Mouse (Mus musculus) adrenal gland, postnatal 4 days (tissue): Measurements from ENCODE around the gene Ccdc172. TPM values are rescaled to one million over a fixed set of nuclear protein-coding genes. Genes with fewer than 3 reads are reported as not detected.

Source experiments
- DNase-seq, 2 experiments: peaks; one replicate each; pipeline ENCODE4 v3.0.0; 2021 to 2022; ENCODE audit warnings: low spot score in 2 of 2, mixed read lengths in 2 of 2
- long read RNA-seq, 2 experiments: library from polyadenylated mRNA; stranded (forward); transcript quantifications; one replicate each; pipeline ENCODE4 v2.0.0; 2021
- total RNA-seq, 2 experiments: library from RNA; stranded (reverse); gene quantifications; 2 replicates each; pipeline ENCODE4 v1.2.3; 2021

The Ccdc172 gene
- total RNA-seq = not detected
- long read RNA-seq, experiment 1 = 0 reads
- long read RNA-seq, experiment 2 = 0 reads

DNA sequence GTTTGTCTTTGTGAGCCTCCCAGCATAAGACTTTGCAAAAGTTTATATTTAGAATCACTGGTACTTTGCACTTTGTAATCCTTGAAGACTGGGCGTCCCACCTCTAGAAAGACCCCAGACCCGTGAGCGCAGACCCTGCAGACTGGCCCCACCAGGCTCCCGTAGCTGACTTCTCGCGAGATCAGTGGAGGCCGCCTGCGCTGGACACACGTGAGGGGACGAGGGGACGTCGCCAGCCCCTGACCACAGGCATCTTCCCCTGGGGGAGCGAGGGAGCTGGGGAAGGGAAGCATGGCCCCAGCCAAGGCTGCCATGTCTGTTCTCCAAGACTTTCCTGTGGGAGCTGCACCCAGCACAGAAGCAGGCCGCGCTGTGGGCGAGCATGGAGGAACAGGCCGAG lies at the start of gene Ccdc172:
TSS of gene Ccdc172 (plus strand) at position 176 of the 400 bp plus-strand sequence.
- DNase-seq = no peak

DNA sequence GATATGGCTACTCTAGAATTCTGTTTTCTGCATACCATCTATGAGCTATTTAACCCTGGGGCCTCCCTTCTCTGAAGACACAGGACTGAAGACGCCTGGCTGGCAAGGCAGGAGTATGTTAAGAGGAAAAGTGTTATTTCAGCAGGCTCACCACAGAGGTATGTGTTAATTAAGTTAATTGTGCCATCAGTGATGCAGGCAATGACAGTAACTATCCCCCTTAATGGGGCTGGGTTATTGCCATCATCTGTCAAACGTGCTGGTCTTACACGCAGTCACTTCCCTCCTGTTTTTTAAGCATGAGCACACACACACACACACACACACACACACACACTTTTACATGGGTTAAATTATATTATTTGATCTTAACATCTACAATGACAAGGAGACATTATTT lies 48.0 kb upstream of the Ccdc172 start:
- DNase-seq = no peak

DNA sequence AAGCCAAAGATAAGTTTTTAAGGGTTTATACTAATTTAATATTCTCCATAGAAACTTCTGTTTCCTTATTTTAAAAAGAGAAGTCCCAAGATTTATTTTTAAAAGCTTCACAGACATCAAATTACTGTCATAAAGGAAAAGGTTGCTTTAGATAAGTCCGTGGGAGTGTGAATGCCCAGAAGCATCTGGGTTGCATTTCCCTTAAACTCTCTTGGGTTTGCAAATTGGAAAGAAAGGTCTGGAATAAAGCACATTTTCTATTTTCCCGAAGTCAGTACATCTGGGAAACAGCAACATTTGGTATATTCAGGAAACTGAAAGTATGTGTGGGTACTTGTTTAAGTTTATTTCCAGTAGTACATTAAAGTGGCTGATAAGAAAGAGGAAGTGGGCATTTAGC lies 43.5 kb upstream of the Ccdc172 start:
- no peak for DNase-seq

DNA sequence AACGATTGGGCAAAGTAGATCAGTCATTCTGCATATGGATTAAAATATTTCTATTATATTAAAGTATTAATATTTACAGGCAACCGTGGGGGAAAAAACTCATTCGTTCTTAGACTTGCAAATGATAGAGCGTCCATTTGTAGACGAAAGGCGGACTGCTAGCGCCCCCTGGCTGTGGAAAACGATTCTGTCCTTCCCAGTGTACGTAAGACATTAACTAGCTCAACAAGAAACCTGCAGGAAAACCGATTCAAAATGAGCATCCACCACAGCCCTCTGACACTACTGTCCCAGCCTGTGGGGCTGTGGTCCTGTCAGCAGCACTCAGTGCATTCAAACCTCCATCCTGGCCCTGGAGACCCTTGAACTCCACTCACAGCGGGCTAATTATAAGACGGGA lies 42.4 kb upstream of the Ccdc172 start:
- peak; percentile 65 to 67 for DNase-seq

DNA sequence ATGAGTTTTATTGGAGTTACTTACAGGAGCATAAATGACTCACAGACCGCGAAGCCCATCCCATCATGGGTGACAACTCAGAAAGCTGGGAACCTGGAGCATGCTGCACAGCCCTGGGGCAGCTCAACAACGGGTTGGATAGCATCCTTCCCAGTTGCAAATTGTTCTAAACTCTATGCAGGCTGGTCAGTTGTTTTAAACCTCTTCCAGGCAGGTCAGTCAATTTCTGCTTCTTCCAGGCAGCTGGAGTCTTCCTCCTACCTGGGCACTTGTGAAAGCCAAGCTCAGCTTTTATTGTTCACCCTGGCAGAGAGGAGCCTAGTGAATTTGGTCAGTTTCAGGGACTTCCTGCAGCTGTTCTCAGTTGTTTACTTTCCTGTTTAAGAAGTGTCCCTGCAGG lies 37.5 kb upstream of the Ccdc172 start:
- no peak for DNase-seq

DNA sequence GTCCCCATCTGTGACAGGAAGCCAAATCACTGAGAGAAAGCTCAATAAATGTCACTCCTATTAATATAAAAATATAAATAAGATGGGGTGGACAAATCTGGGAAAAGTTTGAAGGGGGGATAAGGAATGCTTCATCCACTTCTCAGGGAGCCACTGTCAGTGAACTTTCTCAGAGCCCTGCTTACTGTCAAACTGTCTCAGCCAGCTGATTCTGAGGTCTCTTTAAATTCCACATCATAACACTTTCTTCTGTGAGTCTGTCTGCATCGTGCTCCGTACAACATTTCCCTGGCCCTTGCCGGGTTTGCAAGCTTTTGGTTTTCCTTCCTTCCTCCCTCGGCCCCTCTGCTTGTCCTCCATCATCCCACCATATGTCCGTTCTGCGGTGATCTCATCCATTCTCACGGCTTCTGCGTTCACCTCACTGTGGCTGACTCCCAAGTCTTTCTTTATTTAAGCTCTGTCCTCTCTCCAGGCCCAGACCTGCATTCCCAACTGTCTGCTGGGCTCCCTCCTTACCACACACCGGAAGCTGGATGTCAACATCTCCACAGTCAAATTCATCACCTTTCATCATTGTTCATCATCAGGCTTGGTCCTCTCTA lies 29.3 kb upstream of the Ccdc172 start:
- DNase-seq = no peak

DNA sequence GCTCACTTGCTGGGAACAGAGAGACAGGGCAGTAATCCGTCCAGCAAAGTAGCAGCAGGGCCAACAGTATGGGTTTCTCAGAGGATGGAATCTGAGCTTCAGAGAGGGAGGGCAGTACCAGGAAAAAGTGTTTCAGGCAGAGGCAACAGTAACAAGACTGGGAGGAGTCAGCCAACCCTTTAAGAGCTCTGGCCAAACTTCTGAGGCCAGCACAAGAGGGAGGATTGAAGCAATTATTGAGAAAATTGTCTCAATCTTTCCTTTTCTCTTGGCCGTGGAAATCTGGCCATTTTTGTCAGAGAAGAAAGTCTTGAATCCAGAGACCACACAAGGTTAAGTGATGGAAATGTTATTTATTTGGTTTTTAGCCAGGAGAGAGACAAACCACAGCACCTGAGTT lies 25.1 kb upstream of the Ccdc172 start:
- no peak for DNase-seq

DNA sequence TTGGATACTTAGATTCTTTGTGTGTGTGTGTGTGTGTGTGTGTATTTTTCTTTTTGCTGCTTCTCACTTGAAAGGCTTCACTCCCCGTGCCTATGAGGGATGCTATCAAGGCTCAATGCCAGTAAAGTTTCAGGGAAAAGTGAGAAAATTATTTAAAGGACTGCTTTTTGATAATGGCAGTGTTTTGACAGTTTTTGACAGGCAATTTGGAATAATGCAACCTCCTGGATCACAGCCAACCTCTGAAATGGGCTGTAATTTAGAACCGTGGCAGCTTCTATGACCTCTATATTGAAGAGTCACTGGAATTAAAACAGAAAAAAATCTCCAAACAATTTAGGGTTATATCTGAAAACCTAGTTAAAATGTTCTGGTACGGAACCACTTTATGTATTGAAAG lies 14.7 kb upstream of the Ccdc172 start:
- DNase-seq = no peak

DNA sequence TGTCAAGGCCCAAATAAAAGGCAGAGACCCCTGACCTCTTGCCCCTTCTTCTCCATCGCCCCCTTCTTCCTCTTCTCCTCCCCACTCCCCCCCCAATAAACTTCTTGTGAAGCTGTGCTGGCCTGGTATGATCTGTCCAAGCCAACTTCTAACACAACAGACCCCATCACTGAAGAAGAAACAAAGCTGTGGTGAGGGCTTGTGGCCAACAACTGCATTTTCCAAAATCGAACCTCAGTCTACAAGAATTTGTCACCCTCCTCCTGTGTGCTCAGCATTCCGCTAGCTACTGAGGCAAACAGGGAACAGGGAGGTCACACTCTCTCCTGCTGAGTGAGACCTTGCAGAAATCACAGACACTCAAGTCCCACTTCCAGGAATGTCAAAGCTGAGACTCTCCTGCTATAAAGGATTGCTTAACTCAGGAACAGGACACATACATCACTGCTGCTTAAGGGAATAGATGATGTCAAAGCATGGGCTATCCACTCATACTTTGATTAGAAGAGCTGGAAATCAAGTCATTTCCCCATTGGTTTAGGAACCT lies 12.3 kb upstream of the Ccdc172 start:
- no peak for DNase-seq

DNA sequence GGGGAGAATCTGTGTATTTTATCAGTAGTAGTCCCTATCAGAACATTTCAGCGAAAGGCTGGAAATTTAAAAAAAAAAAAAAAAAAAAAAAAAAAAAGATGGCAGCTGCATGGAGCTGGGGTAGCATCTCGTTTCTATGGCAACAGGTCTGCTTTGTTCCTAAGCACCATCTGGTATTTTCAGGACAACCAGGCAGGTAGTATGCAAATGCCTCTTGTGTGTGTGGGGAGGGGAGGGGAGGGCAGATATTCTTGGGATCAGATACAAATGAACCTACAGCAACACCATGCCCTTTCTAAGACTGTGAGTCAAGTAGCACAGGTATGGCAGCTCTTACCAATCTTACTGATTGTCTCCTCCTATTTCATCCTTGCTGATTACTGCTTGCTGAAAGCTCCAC lies 11.7 kb upstream of the Ccdc172 start:
- DNase-seq = no peak

DNA sequence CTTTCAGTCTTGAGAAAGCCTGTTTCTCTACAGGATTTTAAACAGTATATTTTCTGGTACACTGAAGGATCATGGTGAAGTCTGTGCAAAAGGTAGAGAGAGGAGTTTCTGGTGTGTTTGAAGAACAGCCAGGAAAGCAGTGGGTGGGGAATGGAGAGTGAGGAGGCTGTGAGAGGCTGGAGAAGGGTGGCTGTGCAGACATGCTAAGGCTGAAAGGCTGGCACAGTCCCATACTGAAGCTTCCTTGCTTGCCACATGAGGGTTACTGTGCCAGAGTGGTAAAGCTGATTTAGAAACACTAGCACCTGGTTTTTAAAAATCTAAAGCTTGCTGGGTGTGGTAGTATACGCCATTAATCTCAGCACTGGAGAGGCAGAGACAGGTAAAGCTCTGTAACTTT lies 9.9 kb downstream of the Ccdc172 start:
- no peak for DNase-seq

DNA sequence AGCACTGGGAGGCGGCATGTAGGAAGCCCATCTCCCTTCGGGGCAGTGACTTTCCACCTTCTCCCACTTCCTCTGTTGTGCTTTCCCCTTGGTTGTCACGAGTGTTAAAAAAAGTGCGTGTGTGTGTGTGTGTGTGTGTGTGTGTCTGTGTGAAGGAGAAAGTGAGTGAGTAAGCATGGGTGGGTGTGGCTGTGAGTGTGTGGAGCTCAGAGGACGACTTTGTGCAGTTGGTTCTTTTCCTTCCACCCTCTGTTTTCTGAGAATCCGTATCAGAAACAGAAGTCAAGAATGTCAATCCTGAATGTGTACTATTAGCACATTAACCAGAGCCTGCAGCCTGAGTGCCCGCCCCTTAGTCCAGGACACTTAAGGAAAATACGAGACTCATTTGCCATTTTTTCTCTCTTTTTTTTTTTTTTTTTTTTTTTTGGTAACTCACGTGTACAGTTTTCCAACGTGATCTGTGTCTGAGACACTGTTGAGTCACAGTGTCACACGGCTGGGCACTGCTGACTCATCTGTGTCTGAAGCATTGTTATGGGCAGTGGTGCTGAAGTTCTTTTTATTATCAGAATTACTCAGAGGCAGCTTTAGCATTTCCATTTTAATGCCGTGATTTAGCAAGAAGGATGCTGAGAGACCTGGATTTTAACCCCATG lies 12.1 kb downstream of the Ccdc172 start:
- DNase-seq = no peak

DNA sequence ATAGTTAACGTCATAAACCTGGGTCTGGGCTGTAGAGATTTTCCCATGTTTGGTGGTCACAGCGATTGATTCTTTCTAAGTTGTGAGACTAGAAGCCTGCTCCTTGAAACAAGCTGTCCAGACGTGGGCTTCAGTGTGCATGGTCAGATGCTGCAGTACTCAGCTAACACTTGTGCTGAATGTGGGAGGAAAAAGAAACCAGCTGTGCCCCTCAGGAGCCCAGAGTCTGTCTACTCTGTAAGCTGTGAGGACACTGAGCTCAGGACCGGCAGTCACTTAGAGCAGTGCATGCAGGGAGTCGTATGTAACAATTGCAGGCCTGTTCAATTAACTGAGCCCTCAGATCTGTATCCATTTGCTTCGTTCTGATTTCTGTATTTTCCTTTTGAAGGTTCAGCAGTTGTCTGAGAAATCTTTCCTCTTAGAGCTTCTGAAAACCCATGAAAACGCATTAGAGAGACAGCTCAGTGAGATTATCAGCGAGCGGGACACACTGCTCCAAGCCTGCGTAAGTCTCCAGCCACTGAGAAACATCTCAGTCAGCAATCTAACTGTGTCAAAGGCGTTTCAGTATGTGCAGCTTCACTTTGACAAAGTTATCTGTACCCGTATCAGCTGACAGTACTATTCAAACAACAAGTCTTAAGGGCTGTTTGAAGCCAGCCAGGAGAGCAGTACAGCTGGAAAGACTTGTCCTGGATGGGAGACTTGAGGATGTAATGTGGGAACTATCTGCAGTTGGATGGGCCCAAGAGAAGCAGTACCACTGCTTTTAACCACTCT lies 13.9 kb downstream of the Ccdc172 start:
- DNase-seq = no peak

DNA sequence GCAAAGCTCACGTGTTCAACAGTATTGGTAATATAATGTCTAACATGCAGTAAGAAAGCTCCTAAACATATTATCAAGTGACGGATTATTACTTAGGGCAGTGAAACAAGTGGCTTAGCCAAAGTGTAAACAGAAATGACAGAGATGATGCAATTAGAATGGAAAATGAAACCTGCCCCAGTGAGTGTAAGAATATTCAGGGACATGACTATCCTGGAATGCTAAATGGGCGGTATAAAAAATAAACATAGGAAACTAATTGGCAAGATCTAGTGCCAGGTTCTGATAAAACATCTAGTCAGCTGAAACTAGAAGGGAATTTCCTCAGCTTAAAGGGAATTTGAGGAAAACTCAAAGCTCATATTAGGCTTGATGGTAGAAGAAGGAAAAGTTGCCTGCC lies 21.3 kb downstream of the Ccdc172 start:
- no peak for DNase-seq

DNA sequence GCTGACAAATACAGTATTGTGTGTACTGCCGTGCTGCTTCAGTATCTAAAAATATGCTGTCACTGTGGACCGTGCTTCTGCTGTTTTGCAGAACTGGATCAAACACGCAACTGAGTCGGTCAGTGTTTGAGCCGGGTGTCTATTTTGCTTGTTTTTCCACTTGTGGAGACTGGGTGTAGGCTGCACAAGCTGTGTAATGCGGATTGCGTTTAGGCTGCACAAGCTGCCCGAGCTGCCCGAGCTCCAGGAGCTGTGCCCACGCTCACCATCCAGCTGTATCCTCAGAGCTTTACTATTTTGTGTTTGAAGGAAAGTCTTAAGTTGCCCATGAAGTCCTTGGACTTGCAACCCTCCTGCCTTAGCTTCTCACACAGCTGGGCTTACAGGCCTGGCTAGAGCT lies 24.9 kb downstream of the Ccdc172 start:
- no peak for DNase-seq

DNA sequence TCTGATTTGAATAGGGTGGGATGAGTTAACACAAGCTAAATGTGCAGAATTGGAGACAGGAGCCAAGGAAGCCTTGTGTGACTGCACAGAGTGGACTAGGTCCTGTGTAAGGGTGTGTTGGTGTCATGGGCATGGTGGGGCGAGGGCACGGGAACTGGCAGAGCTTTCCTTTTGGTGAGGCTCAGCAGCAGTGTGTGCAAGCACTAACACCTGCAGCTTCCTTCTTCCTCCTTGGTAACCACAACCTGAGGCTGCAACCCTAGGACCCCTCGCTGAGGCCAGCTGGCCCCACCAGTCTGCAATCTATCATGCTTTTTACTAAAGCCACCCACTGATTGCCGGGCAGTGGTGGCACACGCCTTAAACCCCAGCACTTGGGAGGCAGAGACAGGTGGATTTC lies 28.6 kb downstream of the Ccdc172 start:
- DNase-seq = no peak

DNA sequence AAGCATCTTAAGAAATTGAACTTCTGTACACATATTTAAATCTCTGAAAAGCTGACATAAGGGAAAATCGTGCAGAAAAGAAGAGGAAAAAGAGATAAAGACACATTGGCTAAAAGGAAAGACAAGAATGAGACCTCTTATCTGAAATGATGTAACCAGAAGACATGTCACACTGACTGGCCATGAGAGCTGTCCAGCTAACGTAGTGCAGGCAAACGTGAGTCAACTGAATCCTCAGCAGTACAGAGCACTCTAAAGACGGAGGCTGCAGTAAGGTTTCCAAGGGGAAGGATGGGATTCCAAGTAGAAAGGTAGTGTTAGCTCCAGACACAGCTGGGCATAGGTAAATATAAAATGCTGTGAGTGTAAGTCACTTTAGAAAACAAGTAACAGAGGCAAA lies 36.6 kb downstream of the Ccdc172 start:
- DNase-seq = no peak

DNA sequence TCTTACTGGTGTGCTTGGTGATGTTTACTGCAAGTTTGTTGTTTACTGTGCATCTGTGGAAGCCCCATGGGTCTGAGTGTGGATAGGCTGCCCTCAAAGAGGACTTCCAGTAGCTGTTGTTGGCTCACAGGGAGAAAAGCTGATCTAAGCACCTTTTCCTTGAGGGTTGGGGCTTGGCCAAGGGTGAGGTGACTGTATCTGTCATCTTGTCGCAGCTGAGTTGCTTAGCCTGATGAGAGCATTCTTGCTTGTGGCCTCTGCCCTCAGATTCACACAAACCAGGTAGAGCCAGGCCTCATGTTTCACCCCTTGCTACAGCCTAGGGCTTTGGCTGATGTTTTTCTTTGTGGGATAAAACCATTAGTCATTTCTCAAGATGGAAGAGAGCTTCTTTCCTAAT lies 38.7 kb downstream of the Ccdc172 start:
- no peak for DNase-seq

DNA sequence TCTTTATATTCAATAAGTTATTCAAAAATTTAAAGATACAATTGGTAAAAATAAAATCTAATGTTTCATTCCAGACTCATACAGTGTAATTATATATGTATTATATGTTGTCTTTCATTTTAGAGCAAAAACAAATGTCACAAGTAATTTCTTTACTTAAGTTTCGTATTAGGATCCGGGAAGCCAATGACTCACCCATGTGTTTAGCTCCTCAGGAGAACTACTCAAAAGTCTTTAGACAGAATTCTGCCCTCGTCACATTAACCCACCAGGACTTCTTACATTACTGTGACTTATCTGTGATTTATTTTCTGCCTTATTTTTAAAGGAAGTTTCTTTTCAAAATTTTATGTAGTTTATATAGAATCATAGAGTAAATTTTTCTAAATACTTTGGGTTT lies 39.1 kb downstream of the Ccdc172 start:
- no peak for DNase-seq

DNA sequence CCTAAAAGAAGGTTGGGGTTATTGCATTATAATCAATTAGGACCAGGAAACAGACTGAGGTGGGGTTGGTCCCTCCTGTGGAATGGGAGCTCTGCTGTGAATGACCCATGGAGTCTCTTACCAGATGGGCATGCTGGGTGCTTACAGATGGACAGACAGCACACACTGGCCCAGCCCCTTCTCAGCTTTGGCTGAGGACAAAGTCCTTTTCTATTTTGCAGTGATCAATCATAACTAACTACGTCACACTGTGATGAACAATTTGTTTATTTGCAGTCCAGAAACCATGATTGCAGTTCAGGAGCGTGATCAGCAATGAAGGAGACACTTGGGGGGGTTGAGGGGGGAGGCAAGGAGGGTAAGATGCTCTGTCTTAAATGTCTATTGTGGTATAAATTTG lies 43.2 kb downstream of the Ccdc172 start:
- no peak for DNase-seq

DNA sequence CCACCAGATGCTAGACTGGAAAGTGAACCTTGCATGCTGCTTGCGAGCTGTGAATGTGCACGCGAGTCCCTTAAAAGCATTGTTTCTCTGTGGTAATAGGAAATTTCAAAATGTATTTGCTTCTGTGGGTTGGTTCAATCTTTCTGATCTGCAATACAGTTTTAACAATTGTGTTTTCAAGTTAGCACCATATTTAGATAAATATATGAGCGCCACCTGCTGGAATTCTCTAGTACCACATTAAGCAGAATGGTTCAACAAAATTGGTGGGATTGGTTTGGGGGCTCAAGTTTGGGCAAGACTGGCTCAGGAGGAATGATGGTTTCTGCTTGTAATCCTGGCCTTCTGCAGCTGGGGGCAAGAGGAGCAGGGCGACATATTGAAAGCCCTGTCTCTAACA lies 46.6 kb downstream of the Ccdc172 start:
- no peak for DNase-seq

DNA sequence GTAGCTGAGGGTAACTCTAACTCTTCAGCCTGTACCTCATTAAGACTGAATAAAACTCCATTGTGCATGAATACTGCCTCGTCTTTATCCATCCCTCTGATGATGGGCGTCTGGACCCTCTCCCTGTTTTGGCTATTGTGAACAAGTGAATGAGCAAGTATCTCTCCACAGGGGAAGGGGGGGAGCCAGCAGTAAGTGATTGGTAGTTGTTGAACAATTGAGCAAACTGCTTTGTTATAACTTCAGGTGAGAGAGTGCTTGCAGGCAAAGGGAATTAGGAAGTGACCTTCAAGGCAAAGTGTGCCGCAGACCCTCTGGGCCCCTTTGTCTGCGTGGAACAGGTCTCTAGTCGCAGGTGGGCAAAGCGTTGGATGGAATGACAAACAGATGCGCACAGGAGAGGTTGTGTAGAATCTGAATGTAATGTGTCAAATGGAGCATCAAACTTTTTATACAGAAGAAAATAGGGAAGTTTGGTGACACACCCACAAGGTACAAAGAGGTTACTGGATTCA lies 50.6 kb downstream of the Ccdc172 start:
- DNase-seq = no peak
